Mouse (Mus musculus) megakaryocyte, embryonic 14.5 days (primary cell): Measurements from ENCODE around the gene Tyw3.

ENCODE experiments used
- FLI1 ChIP-seq: IDR thresholded peaks from 2 replicates; pipeline ENCODE4 v1.6.1; 2012; ENCODE audit warnings: low read length, inconsistent platforms, mixed read lengths
- GATA1 ChIP-seq: IDR thresholded peaks from 3 replicates; pipeline ENCODE4 v1.6.1; 2012; ENCODE audit warnings: mixed read lengths, low read length, inconsistent platforms, borderline replicate concordance

GRCm38 (mm10) chr3:154540086-154540911 is 56.6 kb downstream of the Tyw3 start:
- no peak for TF ChIP-seq FLI1
- TF ChIP-seq GATA1: no peak
